Mouse (Mus musculus) large intestine, adult 2 months (tissue): ENCODE measurements around the gene Srgap3. TPM values are rescaled to one million over a fixed set of nuclear protein-coding genes. Genes with fewer than 3 reads are reported as not detected.

ENCODE experiments used
- DNase-seq: peaks from one replicate; pipeline ENCODE4 v3.0.0-alpha.2; 2012; ENCODE audit warnings: low read depth, low spot score
- WGBS: fragments of 180-500 bp; shearing (Covaris S2); methylation state at CpG from one replicate; pipeline ENCODE4 v1.1.7; 2018; 5-methylcytosine and 5-hydroxymethylcytosine counted together
- polyA plus RNA-seq: library from polyadenylated mRNA; depleted of rRNA; stranded (reverse); fragments of >200 nt; gene quantifications from 2 replicates; pipeline ENCODE4 v1.2.3, GENCODE M21; 2012

Gene Srgap3
- polyA plus RNA-seq, 1 experiment = 0.71 TPM

- 68% methylated on average over 10 of the region's 10 CpGs for WGBS
- no peak for DNase-seq
Measured at GRCm38 (mm10) chr6:112781409-112782093, 165.5 kb downstream of the Srgap3 start.

GRCm38 (mm10) chr6:112778211-112778610 lies 168.9 kb downstream of the Srgap3 start:
- WGBS = 70% methylated on average over 3 of the region's 3 CpGs
- DNase-seq = no peak

- WGBS = 88% methylated on average over 6 of the region's 6 CpGs
- DNase-seq = no peak
Measured at GRCm38 (mm10) chr6:112776718-112777117, 170.3 kb downstream of the Srgap3 start.

DNA sequence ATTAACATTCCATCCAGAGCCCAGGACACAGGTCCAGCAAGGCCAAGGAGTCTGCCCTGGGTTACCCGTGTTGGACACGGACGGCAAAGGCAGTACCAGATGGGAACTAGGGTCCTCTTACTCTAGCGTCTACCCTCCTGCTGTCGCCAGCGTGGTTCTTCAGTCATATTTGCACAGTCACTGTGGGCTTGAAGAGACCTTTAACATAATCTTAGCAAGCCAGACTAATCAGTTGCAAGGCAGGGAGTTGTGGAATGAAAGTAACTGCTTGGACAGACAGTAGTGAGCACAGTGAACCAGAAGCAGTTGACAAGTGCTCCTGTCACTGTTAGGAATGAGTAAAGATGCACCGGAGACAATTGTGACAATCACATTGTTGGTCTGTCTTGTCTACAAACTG lies 173.3 kb downstream of the Srgap3 start:
- WGBS = 89% methylated on average over 7 of the region's 7 CpGs
- no peak for DNase-seq

- 85% methylated on average over 2 of the region's 2 CpGs for WGBS
- no peak for DNase-seq
Measured at GRCm38 (mm10) chr6:112770996-112771395, 176.1 kb downstream of the Srgap3 start.

DNA sequence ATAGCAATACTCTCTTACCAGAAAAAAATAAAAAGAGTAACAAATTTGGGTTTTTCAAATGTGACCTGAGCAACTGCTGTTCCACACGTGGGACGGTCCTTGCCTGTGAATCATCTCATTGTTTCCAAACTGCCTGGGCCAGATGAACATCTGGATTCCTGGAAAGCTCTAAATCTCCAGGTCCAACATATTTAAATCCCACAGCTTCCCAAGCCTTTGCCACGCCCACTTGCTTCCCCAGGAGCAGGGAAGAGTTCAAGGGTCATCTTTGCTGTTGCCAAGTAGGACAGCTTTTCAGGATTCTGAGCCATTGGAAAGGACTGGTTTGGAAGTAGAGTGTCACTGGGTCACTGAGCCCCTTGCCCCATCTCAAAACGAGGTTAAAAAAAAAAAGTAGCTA lies 188.5 kb downstream of the Srgap3 start:
- DNase-seq = peak; percentile 19
- WGBS = 21% methylated on average over 4 of the region's 4 CpGs

DNA sequence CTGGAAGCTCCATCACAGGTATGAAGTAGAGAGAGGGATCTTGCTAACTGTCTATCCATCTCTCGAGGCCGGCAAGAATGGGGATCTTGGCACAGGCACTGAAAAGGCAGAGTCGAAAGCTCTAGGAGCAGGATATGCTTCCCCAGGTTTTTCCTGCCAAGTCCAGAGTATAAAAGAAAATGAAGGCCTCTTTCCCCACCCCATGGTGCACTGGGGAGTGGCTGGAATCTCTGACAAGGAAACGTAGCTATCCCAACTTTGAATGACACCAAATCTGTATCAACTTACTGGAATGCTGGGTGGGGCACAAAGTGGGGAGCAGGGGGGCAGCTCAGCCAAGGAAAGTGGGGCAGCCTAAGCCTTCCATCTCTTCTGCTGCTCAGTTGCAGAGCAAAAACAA lies 190.2 kb downstream of the Srgap3 start:
- 36% methylated on average over 4 of the region's 4 CpGs for WGBS
- DNase-seq = no peak

GRCm38 (mm10) chr6:112754994-112755393 lies 192.1 kb downstream of the Srgap3 start:
- 96% methylated on average over 6 of the region's 6 CpGs for WGBS
- no peak for DNase-seq

- no peak for DNase-seq
- 76% methylated on average over 3 of the region's 3 CpGs for WGBS
Measured at GRCm38 (mm10) chr6:112752517-112752916, 194.5 kb downstream of the Srgap3 start.

DNA sequence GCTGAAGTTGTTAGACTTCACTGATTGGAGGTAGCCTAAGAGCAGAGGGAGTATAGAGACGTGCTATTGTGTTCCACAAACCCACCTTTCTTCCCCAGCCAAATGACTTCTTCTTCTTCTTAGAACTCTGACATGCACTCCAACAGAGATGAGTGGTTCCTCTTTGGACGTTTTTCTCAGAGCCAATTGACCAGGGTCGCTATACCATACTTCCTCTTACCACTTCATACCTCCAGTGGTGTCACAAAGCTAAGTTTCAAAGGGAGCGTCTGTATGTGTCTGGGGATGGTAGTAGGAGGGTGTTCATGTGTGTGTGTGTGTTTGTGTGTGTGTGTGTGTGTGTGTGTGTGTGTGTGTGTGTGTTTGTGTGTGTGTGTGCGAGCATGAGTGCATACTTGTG lies 195.1 kb downstream of the Srgap3 start:
- no peak for DNase-seq
- WGBS = 75% methylated on average over 5 of the region's 5 CpGs

DNA sequence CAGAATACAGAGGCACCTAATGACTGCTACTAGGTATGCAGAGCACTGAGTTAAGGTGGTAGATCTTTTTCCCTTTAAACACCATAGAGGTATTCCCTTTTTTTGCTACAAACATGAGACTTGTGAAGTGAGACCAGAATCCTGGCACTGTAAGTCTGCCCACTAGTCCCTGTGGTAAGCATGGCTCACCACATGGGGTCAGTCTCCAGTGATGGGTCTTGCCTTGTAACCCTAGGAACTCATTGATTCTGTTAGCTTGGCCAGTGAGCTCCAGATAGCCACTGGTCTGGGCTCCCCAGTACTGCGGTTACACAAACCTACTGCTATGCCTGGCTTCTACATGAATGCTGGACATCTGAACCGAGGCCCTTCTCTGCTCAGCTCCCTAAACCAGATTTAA lies 204.8 kb downstream of the Srgap3 start:
- no peak for DNase-seq
- WGBS = 77% methylated on average over 2 of the region's 2 CpGs

DNA sequence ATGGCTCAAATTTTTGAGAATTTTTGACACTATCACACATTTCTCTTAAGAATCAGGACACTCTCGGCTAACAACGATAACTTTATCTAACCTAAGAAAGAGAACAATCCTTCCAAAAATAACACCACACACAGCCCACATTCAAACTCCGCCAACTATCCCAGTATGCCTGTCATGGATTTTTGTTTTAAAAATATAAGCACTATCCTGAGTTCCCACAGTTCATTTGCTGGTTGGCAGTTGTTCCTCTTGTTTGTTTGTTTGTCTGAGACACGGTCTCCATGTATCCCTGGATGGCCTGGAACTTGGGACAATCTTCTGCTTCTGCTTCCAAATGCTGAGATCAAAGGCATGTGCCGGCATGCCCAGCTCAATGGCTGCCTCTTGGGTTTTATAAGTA lies 205.3 kb downstream of the Srgap3 start:
- WGBS = 86% methylated on average over 5 of the region's 5 CpGs
- no peak for DNase-seq

DNA sequence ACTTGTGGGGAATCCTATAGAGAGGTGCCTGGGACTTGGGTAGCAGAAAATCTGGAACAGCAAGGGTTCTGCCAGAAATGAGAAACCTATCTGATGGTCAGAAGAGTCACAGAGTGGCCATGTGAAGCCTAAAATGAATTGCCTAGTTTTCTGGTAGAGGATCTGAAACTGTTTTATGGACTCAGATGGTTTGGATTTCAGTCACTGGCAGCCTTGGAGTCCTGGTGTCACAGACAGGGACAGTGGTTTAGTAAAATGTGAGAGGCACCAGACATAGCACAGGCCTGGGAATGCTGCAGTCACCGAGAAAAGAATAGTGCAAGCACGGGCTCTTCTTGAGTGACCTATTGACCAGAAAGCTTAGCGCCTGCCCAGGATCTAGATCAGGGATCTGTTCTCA lies 207.4 kb downstream of the Srgap3 start:
- no peak for DNase-seq
- WGBS = 90% methylated on average over 3 of the region's 3 CpGs

- no peak for DNase-seq
- 88% methylated on average over 6 of the region's 6 CpGs for WGBS
Measured at GRCm38 (mm10) chr6:112738924-112739323, 208.1 kb downstream of the Srgap3 start.

- DNase-seq = no peak
- 96% methylated on average over 3 of the region's 3 CpGs for WGBS
Measured at GRCm38 (mm10) chr6:112736471-112736870, 210.6 kb downstream of the Srgap3 start.

- no peak for DNase-seq
- 95% methylated on average over 2 of the region's 2 CpGs for WGBS
Measured at GRCm38 (mm10) chr6:112735054-112735453, 212.0 kb downstream of the Srgap3 start.

DNA sequence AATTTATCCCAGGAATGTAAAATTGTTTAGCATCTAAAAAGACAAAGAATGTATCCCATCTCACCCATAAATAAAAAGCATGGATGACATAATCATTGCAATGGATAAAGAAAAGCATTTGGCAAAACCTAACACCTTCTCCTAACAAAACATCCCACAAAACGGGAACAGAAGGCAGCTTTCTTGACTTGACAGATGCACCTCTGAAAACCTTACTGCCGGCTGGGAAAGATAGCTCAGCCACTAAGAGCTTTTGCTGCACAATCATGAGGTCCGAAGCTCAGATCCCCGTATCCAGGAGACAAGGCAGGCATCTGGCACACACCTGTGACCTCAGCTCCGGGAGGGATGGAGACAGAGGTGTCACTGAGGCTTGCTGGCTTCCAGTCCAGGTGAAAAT lies 213.1 kb downstream of the Srgap3 start:
- whole genome bisulfite sequencing = 70% methylated on average over 5 of the region's 5 CpGs
- no peak for DNase-seq

DNA sequence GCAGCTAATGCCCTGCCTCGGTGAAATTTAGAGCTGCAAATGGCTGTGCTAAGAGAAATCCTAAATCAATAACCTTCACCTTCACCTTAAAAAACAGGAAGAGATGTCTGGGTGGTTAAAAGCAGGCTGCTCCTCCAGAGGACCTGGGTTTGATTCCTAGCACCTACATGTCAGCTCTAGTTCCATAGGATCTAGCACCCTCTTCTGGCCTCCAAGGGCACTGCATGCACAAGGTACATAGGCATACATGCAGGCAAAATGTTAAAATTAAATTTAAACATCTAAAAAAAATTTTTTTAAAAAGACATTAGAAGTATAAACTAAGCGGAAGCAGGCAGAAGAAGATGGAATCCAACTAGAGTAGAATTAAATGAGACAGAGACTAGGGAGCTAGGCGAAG lies 214.6 kb downstream of the Srgap3 start:
- DNase-seq = no peak
- over 99% methylated on average over 3 of the region's 3 CpGs for WGBS

GRCm38 (mm10) chr6:112731386-112731785 lies 215.7 kb downstream of the Srgap3 start:
- DNase-seq = no peak
- 95% methylated on average over 10 of the region's 10 CpGs for WGBS

GRCm38 (mm10) chr6:112728760-112729422 lies 218.2 kb downstream of the Srgap3 start:
- peak; percentile 31 for DNase-seq
- WGBS = 7% methylated on average over 17 of the region's 17 CpGs

GRCm38 (mm10) chr6:112725468-112725867 lies 221.6 kb downstream of the Srgap3 start:
- DNase-seq = no peak
- 74% methylated on average over 4 of the region's 4 CpGs for WGBS
